Mouse (Mus musculus) R1 (cell line): ENCODE data around the gene Kmt2b.

Source experiments
- DNase-seq: peaks from one replicate; pipeline ENCODE4 v3.0.0-alpha.2; 2018; ENCODE audit warnings: low read depth, low spot score

The Kmt2b gene

GRCm38 (mm10) chr7:30588676-30589434, at the start of gene Kmt2b:
Gene Kmt2b (minus strand): TSS chr7:30588726.
- DNase-seq = peak; percentile 99

GRCm38 (mm10) chr7:30636395-30636794, 47.9 kb upstream of the Kmt2b start:
- DNase-seq = no peak

DNA sequence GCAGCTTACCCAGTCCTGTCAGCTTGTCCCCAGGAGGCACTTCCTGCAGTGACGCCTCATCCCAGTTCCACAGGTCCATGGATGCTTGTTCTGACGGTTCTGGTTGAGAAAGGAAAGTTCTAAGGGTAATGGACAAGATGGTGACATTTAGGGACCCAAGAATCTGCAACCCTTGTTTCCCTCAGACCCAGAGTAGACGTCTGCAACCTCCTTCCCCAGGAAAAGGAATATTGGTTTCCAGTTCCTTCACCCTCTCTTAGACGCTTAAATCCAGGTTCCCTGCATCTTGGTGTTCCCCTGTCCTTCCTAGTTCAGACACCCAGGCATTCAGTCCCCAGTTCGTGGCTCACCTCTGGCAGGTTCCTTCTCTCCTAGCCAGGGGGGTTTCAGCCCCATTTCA, 47.2 kb upstream of the Kmt2b start, which contains the start of gene Etv2:
Etv2 (minus strand) TSS at position 101 of the 400 bp plus-strand sequence.
- DNase-seq = no peak

- DNase-seq = peak; percentile 89
Measured at GRCm38 (mm10) chr7:30634621-30635020, 46.1 kb upstream of the Kmt2b start.

DNA sequence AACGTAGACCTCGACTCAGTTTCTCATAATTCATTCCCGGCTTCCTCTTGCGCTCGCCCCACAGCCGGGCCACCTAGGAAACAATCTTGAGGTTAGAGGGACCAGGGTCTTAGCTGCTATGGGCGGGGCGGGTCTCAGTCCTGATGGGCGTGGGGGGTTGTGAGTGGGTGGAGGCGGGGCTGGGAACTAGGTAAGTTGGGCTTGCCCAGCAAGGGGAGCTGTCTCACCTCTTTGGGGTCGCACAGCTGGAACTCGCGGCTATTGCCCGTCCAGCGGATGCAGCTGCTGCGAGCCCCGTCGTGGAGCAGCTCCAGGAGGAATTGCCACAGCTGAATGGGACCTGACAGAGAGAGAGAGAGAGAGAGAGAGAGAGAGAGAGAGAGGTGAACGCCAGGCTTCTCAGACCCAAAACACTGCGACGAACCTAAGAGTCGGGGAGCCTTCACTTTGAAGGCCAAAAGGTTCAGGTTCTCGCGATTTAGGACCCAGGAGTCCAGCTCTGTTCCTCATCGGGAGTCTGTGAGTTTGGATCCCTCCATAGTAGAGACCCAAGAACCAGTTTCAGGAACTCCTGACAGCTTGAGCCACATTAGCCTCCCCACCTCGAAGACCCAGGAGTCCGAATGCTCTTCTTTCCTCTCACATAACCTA, 45.4 kb upstream of the Kmt2b start:
- DNase-seq = peak; percentile 52

DNA sequence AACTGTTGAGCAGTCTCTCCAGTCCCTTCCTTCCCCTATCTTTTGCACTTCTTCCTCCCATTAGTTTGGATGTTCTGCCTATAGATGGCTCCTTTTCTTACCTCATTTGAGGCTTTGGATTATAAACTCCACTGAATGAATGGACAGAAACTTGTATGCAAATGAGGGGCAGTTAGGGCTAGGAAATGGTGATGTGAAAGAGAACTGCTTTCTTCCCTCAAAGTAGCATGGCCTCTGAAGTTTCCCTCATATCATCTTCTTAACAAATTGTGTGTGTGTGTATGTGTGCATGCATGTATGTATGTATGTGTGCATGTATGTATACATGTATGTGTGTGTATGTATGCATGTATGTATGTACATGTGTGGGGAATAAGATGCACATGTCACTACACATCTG, 40.5 kb upstream of the Kmt2b start:
- no peak for DNase-seq

DNA sequence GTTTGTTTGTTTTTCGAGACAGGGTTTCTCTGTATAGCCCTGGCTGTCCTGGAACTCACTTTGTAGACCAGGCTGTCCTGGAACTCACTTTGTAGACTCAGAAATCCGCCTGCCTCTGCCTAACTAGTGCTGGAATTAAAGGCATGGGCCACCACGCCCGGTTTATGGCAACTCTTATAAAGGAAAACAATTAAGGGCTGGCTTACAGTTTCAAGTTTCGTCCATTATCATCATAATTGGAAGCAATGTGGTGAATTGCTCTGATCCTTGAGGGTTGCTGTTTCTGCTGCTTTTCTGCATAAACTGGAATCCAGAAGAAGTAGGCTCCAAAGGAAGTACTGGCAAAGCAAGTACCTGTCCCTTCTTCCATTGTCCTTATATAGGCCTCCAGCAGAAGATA, 38.1 kb upstream of the Kmt2b start:
- DNase-seq = peak; percentile 64

GRCm38 (mm10) chr7:30625530-30626384, 37.2 kb upstream of the Kmt2b start, which contains the start of gene Cox6b1:
Gene Cox6b1 (minus strand): TSS chr7:30626151.
- peak; percentile 91 for DNase-seq

DNA sequence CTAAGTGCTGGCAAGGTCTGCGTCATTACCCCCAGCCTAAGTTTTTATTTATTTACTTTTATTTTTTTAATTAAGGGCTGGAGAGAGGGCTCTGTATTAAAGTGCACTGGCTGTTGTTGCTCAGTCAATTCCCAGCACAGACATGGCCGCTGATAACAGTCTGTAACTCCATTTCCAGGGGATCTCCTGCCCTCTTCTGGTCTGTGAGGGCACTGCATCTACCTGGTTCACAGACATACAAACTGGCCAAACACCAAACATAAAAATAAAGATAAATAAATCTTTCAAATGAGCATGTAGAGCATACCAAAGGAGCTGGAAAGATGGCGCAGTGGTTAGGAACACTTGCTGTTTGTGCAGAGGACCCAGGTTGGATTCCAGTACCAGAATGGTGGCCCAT, 30.7 kb upstream of the Kmt2b start:
- peak; percentile 73 for DNase-seq

GRCm38 (mm10) chr7:30618658-30619057, 30.1 kb upstream of the Kmt2b start:
- DNase-seq = no peak

DNA sequence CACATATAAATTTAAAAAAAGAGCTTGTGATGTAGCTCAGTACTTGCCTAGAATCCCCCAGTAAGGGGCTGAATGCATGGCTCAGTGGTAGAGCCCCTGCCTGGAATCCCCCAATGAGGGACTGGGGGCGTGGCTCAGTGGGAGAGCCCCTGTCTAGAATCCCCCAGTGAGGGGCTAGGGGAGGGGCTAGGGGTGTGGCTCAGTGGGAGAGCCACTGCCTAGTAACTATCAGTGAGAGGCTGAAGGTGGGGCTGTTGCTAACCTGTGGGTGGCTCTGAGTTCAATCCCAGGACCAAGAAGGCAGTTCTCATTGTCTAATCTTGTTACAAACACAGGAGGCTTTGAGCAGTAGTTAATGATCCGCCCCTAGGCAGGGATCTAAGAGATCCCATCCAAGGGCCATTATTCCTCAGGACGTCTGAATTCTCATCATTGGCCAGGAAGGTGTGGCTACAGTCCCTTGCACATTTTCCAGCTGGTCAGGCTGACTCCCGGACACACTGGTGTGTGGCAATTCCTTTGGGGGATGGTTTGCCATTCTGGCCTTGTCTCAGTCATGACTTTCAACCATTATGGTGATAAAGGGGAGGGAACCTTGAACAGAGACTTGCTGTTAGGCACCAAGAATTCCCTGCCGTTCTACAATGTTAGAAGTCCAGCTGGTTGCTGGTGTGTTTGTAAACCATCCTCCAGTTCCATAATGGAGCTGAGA, 26.7 kb upstream of the Kmt2b start:
- DNase-seq = peak; percentile 94

- no peak for DNase-seq
Measured at GRCm38 (mm10) chr7:30614454-30614853, 25.9 kb upstream of the Kmt2b start.

- peak; percentile 87 for DNase-seq
Measured at GRCm38 (mm10) chr7:30613529-30614112, 25.1 kb upstream of the Kmt2b start.

DNA sequence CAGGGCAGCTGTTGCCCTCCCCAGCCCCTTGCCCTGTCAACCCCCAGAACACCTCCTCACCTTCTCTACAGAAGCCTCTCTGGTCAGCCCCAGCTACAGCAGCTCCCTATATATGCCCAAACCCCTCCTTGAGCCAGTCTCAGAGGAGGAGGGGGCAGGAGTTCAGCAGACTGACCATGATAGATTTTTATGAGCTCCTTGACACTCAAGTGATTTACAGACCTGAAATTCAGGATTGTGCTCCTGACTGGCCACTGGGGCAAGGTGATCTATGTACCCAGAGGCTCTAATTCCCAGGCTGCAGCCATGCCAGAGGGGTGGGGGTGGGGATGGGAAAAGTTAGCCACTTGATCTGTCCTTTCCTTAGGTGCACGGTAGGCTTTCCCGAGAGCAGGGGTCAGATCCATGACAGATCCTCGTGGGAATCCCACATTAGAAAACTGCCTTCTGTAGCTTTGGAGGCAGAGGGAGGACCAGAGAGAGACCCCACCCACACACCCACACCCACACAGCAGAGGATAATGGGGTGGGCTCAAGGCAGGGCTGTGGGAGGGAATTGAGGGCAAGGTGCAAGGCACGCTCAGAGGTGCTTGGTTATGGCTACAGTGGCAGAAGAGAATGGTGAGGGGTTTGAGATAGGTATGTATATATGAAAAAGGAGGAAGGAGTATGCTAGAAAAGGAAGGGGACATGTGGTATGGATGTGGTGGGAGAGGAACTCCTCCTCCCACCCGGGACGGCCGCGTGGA, 24.3 kb upstream of the Kmt2b start, which contains the start of gene Upk1a:
Upk1a (minus strand) TSS at position 194 of the 749 bp plus-strand sequence.
- no peak for DNase-seq

GRCm38 (mm10) chr7:30610043-30610442, 21.5 kb upstream of the Kmt2b start:
- DNase-seq = no peak

GRCm38 (mm10) chr7:30608476-30608875, 19.9 kb upstream of the Kmt2b start:
- peak; percentile 73 for DNase-seq

GRCm38 (mm10) chr7:30607706-30608309, 19.3 kb upstream of the Kmt2b start:
- DNase-seq = peak; percentile 96

DNA sequence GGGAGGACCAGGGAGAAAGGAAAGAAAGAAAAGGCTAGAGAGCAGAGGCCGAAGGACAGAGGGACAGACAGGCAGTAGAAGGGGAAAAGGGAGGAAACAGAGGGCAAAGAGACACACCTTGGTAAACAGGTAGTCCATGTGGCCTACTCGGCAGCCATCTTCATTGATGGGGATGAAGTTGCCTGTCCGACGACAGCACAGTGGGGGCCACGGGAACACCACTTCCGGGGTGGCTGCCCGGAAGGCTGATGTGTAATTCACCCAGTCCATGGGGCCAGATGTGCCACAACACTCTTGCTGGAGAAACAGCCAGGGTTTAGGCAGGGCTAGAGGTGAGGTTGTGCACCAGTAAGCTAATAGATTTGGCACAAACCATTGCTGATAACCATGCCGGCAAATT, 16.4 kb upstream of the Kmt2b start:
- no peak for DNase-seq

GRCm38 (mm10) chr7:30604424-30604823, 15.9 kb upstream of the Kmt2b start:
- peak; percentile 84 for DNase-seq

DNA sequence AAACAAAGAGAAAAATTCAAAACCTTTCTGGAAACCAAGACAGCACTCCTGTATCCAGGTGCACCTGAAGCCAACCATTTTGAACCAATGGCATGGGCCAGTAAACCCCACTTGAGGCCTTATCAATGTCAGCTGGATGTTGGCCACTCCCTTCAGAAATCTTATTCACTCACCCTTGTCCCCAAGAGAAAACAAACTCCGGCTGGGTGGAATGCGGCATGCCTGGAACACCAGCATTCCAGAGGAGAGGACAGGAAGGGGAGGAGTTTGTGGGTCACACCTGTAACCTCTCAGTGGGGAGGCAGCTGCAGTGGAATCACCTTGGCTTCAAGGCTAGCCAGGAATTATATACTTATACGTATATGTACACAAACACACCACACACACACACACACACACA, 14.1 kb upstream of the Kmt2b start:
- DNase-seq = peak; percentile 99
